ENCODE assay signal across 11 mouse cellular contexts in genomic region chr12:73507105-73507504, GRCm38 (mm10). TPM values are rescaled to one million over a fixed set of nuclear protein-coding genes. Genes with fewer than 3 reads are reported as not detected.
DNase-seq lines count a peak whose midpoint lies in the region; ATAC-seq and TF ChIP-seq lines count a peak whose summit lies in the region.
"Had no signal": no experiment of that assay in that cellular context is flagged by ENCODE, and none has a peak within 500 bp of the region (broad histone marks: within the 10 kb centered on the region; RNA-seq: fewer than 3 reads in every experiment).

No protein-coding gene starts in this region.

- DNase-seq in frontal cortex, postnatal 10 days (ENCODE audit: low spot score in 2 of 2) = no peak
- DNase-seq in urinary bladder, postnatal 14 days (ENCODE audit: low spot score) = peak; percentile 70
- no peak for DNase-seq in urinary bladder, adult 2 months (ENCODE audit: low spot score)
- peak; percentile 55 for DNase-seq in lung, postnatal 0 days (ENCODE audit: low spot score)
- DNase-seq in forebrain, embryonic 10.5 days (ENCODE audit: extremely low spot score, low spot score) = no peak
- DNase-seq in ovary, postnatal 36 days (ENCODE audit: low spot score) = no peak
- DNase-seq: cerebellum, adult 8-10 months; kidney, postnatal 36 days had no signal

- H3K4me1 ChIP-seq in lung, postnatal 0 days (ENCODE audit: insufficient read depth, low read depth, low read length) = no peaks in the 10 kb centered on the region
- peaks cover 12% of the 10 kb centered on the region for H3K4me1 ChIP-seq in forebrain, embryonic 10.5 days
- no peaks in the 10 kb centered on the region for H3K4me1 ChIP-seq in hindbrain, embryonic 16.5 days (ENCODE audit: control insufficient read depth, insufficient read depth, low read depth, low read length)
- H3K4me1 ChIP-seq: midbrain, embryonic 15.5 days had no signal

- H3K4me2 ChIP-seq in lung, postnatal 0 days (replicated peaks; ENCODE audit: low read depth, low read length) = peak overlapping the region; percentile 40; the same call in 1 of the 2 replicates
- no peak overlapping the region for H3K4me2 ChIP-seq in hindbrain, embryonic 16.5 days (ENCODE audit: low read length)
- H3K4me2 ChIP-seq: midbrain, embryonic 15.5 days had no signal

- H3K9ac ChIP-seq in lung, postnatal 0 days (replicated peaks; ENCODE audit: low read depth) = no peak overlapping the region
- H3K9ac ChIP-seq in hindbrain, embryonic 16.5 days (ENCODE audit: low read depth, low read length) = no peak overlapping the region
- H3K9ac ChIP-seq: midbrain, embryonic 15.5 days had no signal

- TF ChIP-seq CTCF in lung, postnatal 0 days (IDR thresholded peaks at IDR 0.05) = no peak

- no peak overlapping the region for H3K27ac ChIP-seq in lung, postnatal 0 days (ENCODE audit: low read length)
- no peak overlapping the region for H3K27ac ChIP-seq in forebrain, embryonic 10.5 days
- H3K27ac ChIP-seq in hindbrain, embryonic 16.5 days (ENCODE audit: low read depth, low read length) = no peak overlapping the region
- H3K27ac ChIP-seq: midbrain, embryonic 15.5 days had no signal

- no peaks in the 10 kb centered on the region for H3K27me3 ChIP-seq in lung, postnatal 0 days (replicated peaks; ENCODE audit: insufficient read depth, low read length)
- no peaks in the 10 kb centered on the region for H3K27me3 ChIP-seq in forebrain, embryonic 10.5 days (ENCODE audit: poor library complexity, severe bottlenecking)
- H3K27me3 ChIP-seq in hindbrain, embryonic 16.5 days (replicated peaks; ENCODE audit: control insufficient read depth, insufficient read depth, low read length) = no peaks in the 10 kb centered on the region; the same call in 1 of the 2 replicates
- H3K27me3 ChIP-seq: midbrain, embryonic 15.5 days had no signal

- peak; percentile 82 for ATAC-seq in frontal cortex, adult (ENCODE audit: low TSS enrichment)
- ATAC-seq in lung, postnatal 0 days = peak; percentile 41; the same call in 1 of the 2 replicates
- ATAC-seq in hindbrain, embryonic 16.5 days = no peak
- ATAC-seq: midbrain, embryonic 15.5 days had no signal

- H3K36me3 ChIP-seq in lung, postnatal 0 days (ENCODE audit: insufficient read depth, low read length) = no peaks in the 10 kb centered on the region
- H3K36me3 ChIP-seq in forebrain, embryonic 10.5 days (replicated peaks) = no peaks in the 10 kb centered on the region
- H3K36me3 ChIP-seq in hindbrain, embryonic 16.5 days (ENCODE audit: control insufficient read depth, insufficient read depth, low read length) = no peaks in the 10 kb centered on the region
- H3K36me3 ChIP-seq: midbrain, embryonic 15.5 days had no signal

- 54% methylated on average over 14 of the region's 14 CpGs for WGBS in lung, postnatal 0 days
- WGBS in forebrain, embryonic 10.5 days = 88% methylated on average over 14 of the region's 14 CpGs
- WGBS in hindbrain, embryonic 16.5 days = 82% methylated on average over 14 of the region's 14 CpGs

- peak overlapping the region; percentile 12; the same call in 1 of the 2 replicates for H3K4me3 ChIP-seq in lung, postnatal 0 days (ENCODE audit: low read depth, low read length)
- H3K4me3 ChIP-seq in forebrain, embryonic 10.5 days = no peak overlapping the region
- no peak overlapping the region for H3K4me3 ChIP-seq in hindbrain, embryonic 16.5 days (ENCODE audit: low read length)
- H3K4me3 ChIP-seq: midbrain, embryonic 15.5 days had no signal

- TF ChIP-seq EP300 in lung, postnatal 0 days (IDR thresholded peaks at IDR 0.05) = no peak

- no peaks in the 10 kb centered on the region for H3K9me3 ChIP-seq in lung, postnatal 0 days (ENCODE audit: low read length)
- no peaks in the 10 kb centered on the region for H3K9me3 ChIP-seq in forebrain, embryonic 10.5 days
- H3K9me3 ChIP-seq in hindbrain, embryonic 16.5 days (ENCODE audit: control insufficient read depth, low read length) = no peaks in the 10 kb centered on the region
- H3K9me3 ChIP-seq: midbrain, embryonic 15.5 days had no signal

RNA-seq across cellular contexts. Expression of gene Tmem30b, which starts 39.1 kb away (rescaled TPM):
- polyA plus RNA-seq in urinary bladder, adult 2 months (2012; rRNA removed) = 29.2 and 33.1 TPM in 2 replicates
- 19.3 and 19.4 TPM in 2 replicates for polyA plus RNA-seq in lung, postnatal 0 days (2015; fragmentation: Nextera tagmentation; extraction: Ambion mirVana)
- polyA plus RNA-seq in forebrain, embryonic 10.5 days (2016; fragmentation: Nextera tagmentation; extraction: Ambion mirVana) = 3.8 and 5.0 TPM in 2 replicates
- polyA plus RNA-seq in hindbrain, embryonic 16.5 days (2015; fragmentation: Nextera tagmentation; extraction: Ambion mirVana) = 0.21 and 0.40 TPM in 2 replicates

Comparison
In these comparisons a context has a peak if more than half of its experiments do, and no peak if none do; other contexts are left out.
1. DNase-seq: peak in urinary bladder, postnatal 14 days (single experiment) and lung, postnatal 0 days (single experiment); none in frontal cortex, postnatal 10 days (0 of 2), urinary bladder, adult 2 months (single experiment), forebrain, embryonic 10.5 days (single experiment) and ovary, postnatal 36 days (single experiment).